Mouse (Mus musculus) MEL (cell line): ENCODE measurements around the gene Megf9. TPM values are rescaled to one million over a fixed set of nuclear protein-coding genes. Genes with fewer than 3 reads are reported as not detected.

Source experiments
- DNase-seq: peaks from one replicate; pipeline ENCODE4 v3.0.0; 2011; ENCODE audit warnings: low read depth, low spot score
- H3K27ac ChIP-seq: 2 replicates; pipeline ENCODE4 v1.5.1; 2012; ENCODE audit warnings: low read depth, mild to moderate bottlenecking, control low read depth, low read length, moderate library complexity; ENCODE audit not compliant: control insufficient read depth
- H3K27me3 ChIP-seq, 2 experiments: fragments of 150-350 bp in 1 of 2; sonication (generic) in 1 of 2; 2 replicates each; pipeline ENCODE4 v1.6.1; 2012; ENCODE audit warnings: low read length in 2 of 2, mild to moderate bottlenecking in 2 of 2, improper control_type of control experiment in 1 of 2, moderate library complexity in 1 of 2; ENCODE audit not compliant: insufficient read depth in 2 of 2, control insufficient read depth in 1 of 2
- H3K36me3 ChIP-seq, 2 experiments: 2 replicates each; pipeline ENCODE4 v1.6.1; 2012 to 2014; ENCODE audit warnings: low read length in 2 of 2, improper control_type of control experiment in 1 of 2, inconsistent platforms in 1 of 2, mild to moderate bottlenecking in 1 of 2; ENCODE audit not compliant: insufficient read depth in 2 of 2, control insufficient read depth in 1 of 2
- H3K4me1 ChIP-seq, 2 experiments: fragments of 150-350 bp in 1 of 2; sonication (generic) in 1 of 2; 2 replicates each; pipeline ENCODE4 v1.6.1; 2012; ENCODE audit warnings: low read length in 2 of 2, improper control_type of control experiment in 1 of 2, mild to moderate bottlenecking in 1 of 2; ENCODE audit not compliant: insufficient read depth in 2 of 2, control insufficient read depth in 1 of 2
- H3K4me3 ChIP-seq, 2 experiments: fragments of 150-350 bp in 1 of 2; sonication (generic) in 1 of 2; 2 replicates each; pipeline ENCODE4 v1.5.1; 2012; ENCODE audit warnings: low read depth in 2 of 2, low read length in 2 of 2, mild to moderate bottlenecking in 2 of 2, moderate library complexity in 2 of 2, control low read depth in 1 of 2, improper control_type of control experiment in 1 of 2; ENCODE audit not compliant: control insufficient read depth in 1 of 2, insufficient read depth in 1 of 2
- H3K79me2 ChIP-seq: 2 replicates; pipeline ENCODE4 v1.6.1; 2012; ENCODE audit warnings: mild to moderate bottlenecking, low read length, moderate library complexity; ENCODE audit not compliant: control insufficient read depth, poor library complexity, insufficient read depth
- H3K9ac ChIP-seq: 2 replicates; pipeline ENCODE4 v1.6.1; 2012; ENCODE audit warnings: low read depth, mild to moderate bottlenecking, control low read depth, low read length, moderate library complexity; ENCODE audit not compliant: control insufficient read depth, poor library complexity, severe bottlenecking
- H3K9me3 ChIP-seq: fragments of 150-350 bp; sonication (generic); replicated peaks from 2 replicates; pipeline ENCODE4 v1.6.1; 2012; ENCODE audit warnings: mild to moderate bottlenecking, low read length, improper control_type of control experiment, moderate library complexity; ENCODE audit not compliant: insufficient read depth
- BHLHE40 ChIP-seq: IDR thresholded peaks from 2 replicates; pipeline ENCODE4 v1.6.1; 2012; ENCODE audit warnings: low read depth, mild to moderate bottlenecking, inconsistent platforms, low read length, improper control_type of control experiment, borderline replicate concordance
- CHD2 ChIP-seq: IDR thresholded peaks from 2 replicates; pipeline ENCODE4 v1.6.1; 2011; ENCODE audit warnings: low read length, improper control_type of control experiment
- E2F4 ChIP-seq: IDR thresholded peaks from 2 replicates; pipeline ENCODE4 v1.6.1; 2011; ENCODE audit warnings: low read depth, low read length, improper control_type of control experiment, borderline replicate concordance
- EP300 ChIP-seq, 2 experiments: IDR thresholded peaks; 2 replicates each; pipeline ENCODE4 v1.6.1; 2011; ENCODE audit warnings: improper control_type of control experiment in 2 of 2, low read length in 2 of 2, low read depth in 1 of 2, mild to moderate bottlenecking in 1 of 2
- ETS1 ChIP-seq: IDR thresholded peaks from 2 replicates; pipeline ENCODE4 v1.6.1; 2012; ENCODE audit warnings: low read depth, mild to moderate bottlenecking, inconsistent platforms, low read length, improper control_type of control experiment, moderate library complexity
- GABPA ChIP-seq: IDR thresholded peaks from 2 replicates; pipeline ENCODE4 v1.6.1; 2012; ENCODE audit warnings: low read depth, mild to moderate bottlenecking, inconsistent platforms, low read length, improper control_type of control experiment, moderate library complexity
- MAZ ChIP-seq: IDR thresholded peaks from 2 replicates; pipeline ENCODE4 v1.6.1; 2012; ENCODE audit warnings: low read depth, mild to moderate bottlenecking, inconsistent platforms, low read length, improper control_type of control experiment
- MEF2A ChIP-seq: IDR thresholded peaks from 2 replicates; pipeline ENCODE4 v1.6.1; 2014; ENCODE audit warnings: low read depth, mild to moderate bottlenecking, inconsistent platforms, low read length, improper control_type of control experiment; ENCODE audit not compliant: poor library complexity, insufficient replicate concordance, severe bottlenecking; ENCODE audit errors: extremely low read depth
- MXI1 ChIP-seq: IDR thresholded peaks from 2 replicates; pipeline ENCODE4 v1.6.1; 2011; ENCODE audit warnings: mild to moderate bottlenecking, low read depth, low read length, improper control_type of control experiment
- MYC ChIP-seq: IDR thresholded peaks from 2 replicates; pipeline ENCODE4 v1.6.1; 2011; ENCODE audit warnings: low read depth, mild to moderate bottlenecking, low read length, improper control_type of control experiment, moderate library complexity
- NELFE ChIP-seq: IDR thresholded peaks from 2 replicates; pipeline ENCODE4 v1.6.1; 2011; ENCODE audit warnings: low read depth, low read length, improper control_type of control experiment
- POLR2A ChIP-seq, 2 experiments: IDR thresholded peaks; 2 replicates each; pipeline ENCODE4 v1.6.1; 2011 to 2012; ENCODE audit warnings: low read length in 2 of 2, mild to moderate bottlenecking in 2 of 2, control low read depth in 1 of 2, improper control_type of control experiment in 1 of 2, low read depth in 1 of 2, moderate library complexity in 1 of 2; ENCODE audit not compliant: control insufficient read depth in 1 of 2, insufficient read depth in 1 of 2, poor library complexity in 1 of 2
- POLR2AphosphoS2 ChIP-seq: IDR thresholded peaks from 2 replicates; pipeline ENCODE4 v1.6.1; 2011; ENCODE audit warnings: low read length, improper control_type of control experiment
- POLR2AphosphoS5 ChIP-seq: IDR thresholded peaks from 2 replicates; pipeline ENCODE4 v1.6.1; 2012; ENCODE audit warnings: low read depth, borderline replicate concordance, mild to moderate bottlenecking, inconsistent platforms, low read length, moderate library complexity, mixed read lengths
- RCOR1 ChIP-seq: IDR thresholded peaks from 2 replicates; pipeline ENCODE4 v1.6.1; 2012; ENCODE audit warnings: low read depth, mild to moderate bottlenecking, inconsistent platforms, low read length, improper control_type of control experiment
- SMC3 ChIP-seq: IDR thresholded peaks from 2 replicates; pipeline ENCODE4 v1.6.1; 2011; ENCODE audit warnings: low read depth, low read length, improper control_type of control experiment
- TAL1 ChIP-seq: IDR thresholded peaks from 2 replicates; pipeline ENCODE4 v1.6.1; 2012; ENCODE audit warnings: mild to moderate bottlenecking, inconsistent platforms, low read length, moderate library complexity, mixed read lengths
- TBP ChIP-seq: IDR thresholded peaks from 2 replicates; pipeline ENCODE4 v1.8.0; 2011; ENCODE audit warnings: low read depth, low read length, improper control_type of control experiment
- TCF12 ChIP-seq: IDR thresholded peaks from 2 replicates; pipeline ENCODE4 v1.6.1; 2014; ENCODE audit warnings: low read depth, mild to moderate bottlenecking, inconsistent platforms, low read length, improper control_type of control experiment, moderate library complexity
- UBTF ChIP-seq: IDR thresholded peaks from 2 replicates; pipeline ENCODE4 v1.6.1; 2012; ENCODE audit warnings: low read depth, mild to moderate bottlenecking, inconsistent platforms, low read length, improper control_type of control experiment, moderate library complexity, borderline replicate concordance; ENCODE audit not compliant: insufficient read depth
- USF1 ChIP-seq: IDR thresholded peaks from 2 replicates; pipeline ENCODE4 v1.6.1; 2014; ENCODE audit warnings: low read depth, mild to moderate bottlenecking, inconsistent platforms, low read length, improper control_type of control experiment, moderate library complexity
- ZKSCAN1 ChIP-seq: IDR thresholded peaks from 2 replicates; pipeline ENCODE4 v1.6.1; 2012; ENCODE audit warnings: low read depth, mild to moderate bottlenecking, inconsistent platforms, low read length, improper control_type of control experiment, moderate library complexity
- ZMIZ1 ChIP-seq: IDR thresholded peaks from 2 replicates; pipeline ENCODE4 v1.6.1; 2012; ENCODE audit warnings: low read depth, mild to moderate bottlenecking, inconsistent platforms, low read length, improper control_type of control experiment, moderate library complexity
- polyA plus RNA-seq, 2 experiments: library from polyadenylated mRNA; stranded (reverse) in 1 of 2; unstranded in 1 of 2; fragments of >175 nt in 1 of 2; fragments of >200 nt in 1 of 2; gene quantifications; 2 replicates each; pipeline versions ENCODE4 v1.2.1 to v1.2.4; 2012; ENCODE audit warnings: low replicate concordance in 2 of 2, low read depth in 1 of 2; ENCODE audit not compliant: insufficient read length in 2 of 2, insufficient read depth in 1 of 2, missing spikeins in 1 of 2
- total RNA-seq: library from RNA; depleted of rRNA; stranded (reverse); fragments of 300-350 nt; gene quantifications from 2 replicates; pipeline ENCODE4 v1.2.3, GENCODE M21; 2012

Gene Megf9
- total and polyA plus RNA-seq, 3 experiments: 2.1 to 3.2 TPM; not detected in 1

DNA sequence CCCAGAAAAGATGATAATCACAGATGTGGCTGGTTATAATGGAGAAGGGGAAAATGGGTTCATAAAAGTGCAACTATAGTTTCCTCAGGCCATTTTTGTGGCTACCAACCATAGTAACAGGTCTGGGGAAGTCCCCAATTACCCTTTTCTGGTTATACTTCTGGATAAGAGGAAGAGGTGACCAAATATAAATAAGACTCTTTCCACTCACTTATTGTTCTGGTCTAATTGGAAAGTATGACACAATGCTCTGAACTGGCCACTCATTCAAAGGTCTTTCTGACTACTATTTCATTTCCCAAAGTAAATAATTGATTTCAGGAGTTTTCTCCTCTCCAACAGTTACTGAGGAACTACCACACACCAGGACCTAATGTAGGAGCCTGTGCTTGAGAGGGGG, 19.3 kb downstream of the Megf9 start:
- DNase-seq: no peak

DNA sequence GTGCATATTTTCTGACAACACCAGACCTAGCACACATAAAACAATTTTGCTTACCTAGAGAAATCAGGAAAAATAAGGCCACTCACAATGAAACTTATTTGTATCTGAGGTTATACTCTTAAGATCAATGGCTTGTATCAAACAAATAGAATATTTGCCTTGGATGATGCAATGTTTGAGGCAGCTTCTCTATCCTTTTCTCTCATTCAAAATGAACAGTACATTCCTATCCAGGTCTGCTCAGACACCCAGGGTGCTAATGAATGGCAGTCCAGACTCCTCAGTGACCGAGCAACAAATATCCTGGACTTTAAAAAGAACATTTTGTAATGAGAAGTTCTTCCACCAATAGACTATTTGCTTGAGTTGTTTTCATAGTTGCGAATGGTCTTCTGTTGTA, 24.8 kb downstream of the Megf9 start:
- Histone ChIP-seq H3K4me3 (no peak overlapping the region), H3K27ac (no peak overlapping the region), H3K36me3 (peaks cover 0 to 11% of the 10 kb centered on the region in 2 experiments; a peak in 2 of 4 replicates), H3K79me2 (no peaks in the 10 kb centered on the region), H3K9me3 (no peaks in the 10 kb centered on the region), H3K4me1 (peaks cover 6 to 7% of the 10 kb centered on the region in 2 experiments; a peak in 3 of 4 replicates), H3K9ac (no peak overlapping the region), H3K27me3 (no peaks in the 10 kb centered on the region)
- TF ChIP-seq ETS1 (no peak), ZMIZ1 (no peak), CHD2 (no peak), UBTF (no peak), POLR2AphosphoS2 (no peak), MXI1 (no peak), MEF2A (no peak), E2F4 (no peak), TCF12 (no peak), USF1 (no peak), NELFE (no peak), POLR2A (IDR thresholded peaks at IDR 0.05; ENCODE audit: control insufficient read depth in 1 of 2, insufficient read depth in 1 of 2, low read depth in 1 of 2, low read length in 2 of 2, poor library complexity in 1 of 2) (no peak), EP300 (IDR thresholded peaks at IDR 0.05; ENCODE audit: low read depth in 1 of 2, low read length in 2 of 2) (no peak), GABPA (no peak), SMC3 (no peak), MYC (no peak), POLR2AphosphoS5 (no peak), ZKSCAN1 (no peak)
- no peak for DNase-seq

More for the DNA sequence above, 19.3 kb downstream of the Megf9 start:
- no peaks in the 10 kb centered on the region for H3K9me3 ChIP-seq
- H3K9ac ChIP-seq: no peak overlapping the region
- H3K27me3 ChIP-seq: no peaks in the 10 kb centered on the region
- H3K27ac ChIP-seq: no peak overlapping the region
- no peaks in the 10 kb centered on the region for H3K79me2 ChIP-seq
- H3K36me3 ChIP-seq: no peaks in the 10 kb centered on the region
- H3K4me3 ChIP-seq: no peak overlapping the region
- TF ChIP-seq E2F4 (no peak), TBP (no peak), TCF12 (no peak), ZKSCAN1 (no peak), BHLHE40 (no peak), EP300 (IDR thresholded peaks at IDR 0.05; ENCODE audit: low read depth in 1 of 2, low read length in 2 of 2) (no peak), TAL1 (no peak), RCOR1 (no peak), MEF2A (no peak), MAZ (no peak)
- no peaks in the 10 kb centered on the region for H3K4me1 ChIP-seq
